Mouse (Mus musculus) ES-E14 (cell line): ENCODE measurements around the gene Rcn1.

Experiments
- CHD2 ChIP-seq: IDR thresholded peaks from 2 replicates; pipeline ENCODE4 v1.6.1; 2014; ENCODE audit warnings: mild to moderate bottlenecking, low read depth, low read length, inconsistent platforms
- HCFC1 ChIP-seq: IDR thresholded peaks from 2 replicates; pipeline ENCODE4 v1.6.1; 2012; ENCODE audit warnings: low read length, inconsistent platforms, borderline replicate concordance; ENCODE audit not compliant: insufficient read depth
- MAFK ChIP-seq: IDR thresholded peaks from 2 replicates; pipeline ENCODE4 v1.6.1; 2014; ENCODE audit warnings: mild to moderate bottlenecking, low read depth, low read length, inconsistent platforms; ENCODE audit not compliant: insufficient read depth
- ZNF384 ChIP-seq: IDR thresholded peaks from 2 replicates; pipeline ENCODE4 v1.6.1; 2012; ENCODE audit warnings: low read depth, low read length, inconsistent platforms

GRCm38 (mm10) chr2:105356791-105357190, 42.3 kb downstream of the Rcn1 start:
- TF ChIP-seq HCFC1 (no peak), MAFK (no peak), ZNF384 (no peak), CHD2 (no peak)
